Mouse (Mus musculus): ENCODE measurements around the gene Fcgr4. TPM values are rescaled to one million over a fixed set of nuclear protein-coding genes. Genes with fewer than 3 reads are reported as not detected.
"Not testable (repeated sequence)": the region's sequence is repeated elsewhere in the genome, so short reads cannot be mapped to it uniquely, and the experiment has no call there.

Fcgr4 gene
- not detected for total RNA-seq (2021)
- long read RNA-seq, experiment 1: 0 reads
- long read RNA-seq, experiment 2: 0 reads

DNA sequence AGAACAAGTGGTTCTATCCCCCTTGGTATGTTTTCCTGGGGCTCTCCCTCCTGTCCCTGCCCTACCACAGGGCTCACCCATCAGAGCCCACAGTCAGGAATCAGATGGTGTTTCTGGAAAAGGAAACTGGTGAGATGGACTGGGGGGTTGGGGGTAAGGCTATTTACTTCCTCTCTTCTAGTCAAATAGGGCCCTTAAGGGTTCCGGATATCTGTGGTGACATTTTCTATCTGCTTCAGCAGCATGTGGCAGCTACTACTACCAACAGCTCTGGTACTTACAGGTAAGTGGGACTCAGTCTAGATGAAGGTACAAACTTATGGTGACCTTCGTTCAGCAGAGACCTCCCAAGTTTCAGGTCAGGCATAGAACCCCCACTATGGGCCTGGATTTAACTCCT, at the start of gene Fcgr4:
Gene Fcgr4, plus strand, starts transcription at position 184 of the 400 bp plus-strand sequence.
- DNase-seq: no peak

DNA sequence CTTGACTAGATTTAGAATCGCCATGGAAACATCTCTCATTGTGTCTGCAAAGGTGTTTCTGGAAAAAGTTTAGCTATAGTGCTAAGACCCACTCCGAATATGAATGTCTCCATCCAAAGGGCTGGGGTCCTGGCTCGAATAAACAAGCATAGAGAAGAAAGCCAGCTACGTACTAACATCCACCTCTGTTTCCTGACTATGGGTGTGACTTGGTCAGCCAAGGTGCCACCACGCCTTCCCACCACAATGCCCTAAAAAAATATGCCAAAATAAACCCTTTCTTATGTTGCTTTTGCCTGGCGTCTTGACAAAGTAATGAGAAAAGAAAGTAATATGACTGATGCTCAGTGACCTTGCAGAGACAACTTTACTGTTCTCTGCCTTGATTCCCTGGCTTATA, 46.2 kb upstream of the Fcgr4 start:
- no peak for DNase-seq

DNA sequence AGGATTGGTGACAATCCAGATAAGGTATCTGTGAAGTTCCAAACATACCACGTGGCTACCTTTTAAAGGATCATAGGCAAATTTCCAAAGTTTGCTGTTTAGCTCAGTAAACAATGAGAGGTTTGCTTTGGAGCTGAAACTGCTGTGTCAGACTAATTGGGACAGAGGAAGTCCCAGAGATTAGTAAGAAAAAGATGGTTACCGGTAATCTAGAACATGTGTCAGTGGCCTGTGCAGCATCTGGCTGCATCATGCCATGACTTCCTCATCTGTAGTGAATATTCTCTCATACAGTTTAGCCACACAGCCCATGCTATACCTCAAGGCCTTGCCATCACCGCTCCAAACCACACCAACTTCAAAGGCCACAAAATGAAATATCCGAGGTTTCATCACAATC, 45.8 kb upstream of the Fcgr4 start:
- DNase-seq: no peak

- no peak for DNase-seq
These were observed 44.5 kb upstream of the Fcgr4 start for GRCm38 (mm10) chr1:170974171-170974570.

- no peak for DNase-seq
These were observed 44.0 kb upstream of the Fcgr4 start for GRCm38 (mm10) chr1:170974736-170975135.

DNA sequence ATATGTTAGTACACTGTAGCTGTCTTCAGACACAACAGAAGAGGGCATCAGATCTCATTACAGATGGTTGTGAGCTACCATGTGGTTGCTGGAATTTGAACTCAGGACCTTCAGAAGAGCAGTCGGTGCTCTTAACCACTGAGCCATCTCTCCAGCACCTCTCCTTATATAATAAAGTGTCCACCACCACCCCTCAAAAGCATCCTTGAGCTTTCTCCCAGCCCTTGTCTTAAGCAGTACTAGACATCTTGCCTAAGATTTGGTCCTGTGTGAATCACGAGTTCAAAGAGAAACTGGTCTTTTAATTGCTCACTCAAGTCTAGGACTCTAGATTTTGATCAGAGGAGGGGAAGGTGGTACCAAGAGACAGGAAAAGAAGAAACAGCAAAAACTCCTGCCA, 43.4 kb upstream of the Fcgr4 start:
- not testable (repeated sequence) for DNase-seq

- no peak for DNase-seq
These were observed 43.0 kb upstream of the Fcgr4 start for GRCm38 (mm10) chr1:170975751-170976161.

GRCm38 (mm10) chr1:170976447-170976846, 42.3 kb upstream of the Fcgr4 start, which contains the start of gene Fcgr2b:
Fcgr2b (minus strand) TSS chr1:170976547.
- no peak for DNase-seq

DNA sequence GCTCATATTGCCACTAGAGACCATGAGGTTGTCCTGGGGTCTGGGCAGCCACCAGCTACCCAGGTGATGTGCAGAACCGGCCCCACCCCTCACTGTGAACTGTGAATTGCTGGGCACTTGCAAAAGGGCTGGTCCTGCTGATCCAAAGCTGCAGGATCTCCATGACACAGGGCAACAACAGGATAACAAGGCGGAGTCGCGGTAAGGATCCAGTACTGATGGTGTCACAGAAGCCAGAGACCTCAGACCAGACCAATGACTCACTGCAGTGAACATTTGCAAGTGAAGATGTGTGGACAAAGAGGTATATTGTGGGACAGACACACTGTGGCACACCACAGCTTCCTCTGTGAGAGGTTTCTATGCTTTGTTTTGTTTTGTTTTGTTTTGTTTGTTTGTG, 40.1 kb upstream of the Fcgr4 start:
- DNase-seq: no peak

GRCm38 (mm10) chr1:170981679-170982078, 37.0 kb upstream of the Fcgr4 start:
- DNase-seq: not testable (repeated sequence)

DNA sequence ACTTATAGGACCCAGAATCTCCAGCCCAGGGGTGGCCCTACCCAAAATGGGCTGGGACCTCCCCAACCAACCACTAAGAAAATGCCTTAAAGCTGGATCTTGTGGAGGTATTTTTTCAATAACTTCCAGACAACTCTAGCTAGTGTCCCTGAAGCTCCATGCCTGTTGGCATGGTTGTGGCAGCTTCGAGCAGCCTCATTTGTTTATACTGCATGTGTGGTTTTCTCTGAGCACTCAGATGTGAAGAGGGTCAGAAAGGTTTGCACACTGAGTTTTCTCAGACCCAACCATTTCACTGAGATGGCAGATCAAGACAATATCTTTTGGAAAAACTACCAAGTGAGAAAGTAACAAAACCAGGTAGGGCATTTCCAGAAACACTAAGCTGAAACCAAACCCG, 36.4 kb upstream of the Fcgr4 start:
- no peak for DNase-seq

- no peak for DNase-seq
These were observed 35.7 kb upstream of the Fcgr4 start for GRCm38 (mm10) chr1:170983066-170983465.

DNA sequence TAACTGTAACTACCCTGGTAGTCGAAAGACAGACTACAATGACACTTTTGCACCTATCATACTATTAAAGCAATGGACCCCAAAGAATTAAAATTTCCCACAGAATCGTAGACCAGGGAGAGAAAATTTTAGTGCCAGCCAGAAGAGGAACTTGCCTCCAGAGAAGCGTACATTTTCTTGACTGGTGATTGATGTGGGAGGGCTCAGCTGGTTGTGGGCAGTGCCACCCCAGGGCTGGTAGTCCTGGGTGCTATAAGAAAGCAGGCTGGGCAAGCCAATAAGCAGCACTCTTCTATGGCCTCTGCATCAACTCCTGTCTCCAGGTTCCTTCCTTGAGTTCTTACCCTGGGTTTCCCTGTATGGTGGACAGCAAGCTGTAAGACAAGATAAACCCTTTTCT, 33.6 kb upstream of the Fcgr4 start:
- DNase-seq: no peak

GRCm38 (mm10) chr1:170985861-170986260, 32.9 kb upstream of the Fcgr4 start:
- no peak for DNase-seq

GRCm38 (mm10) chr1:170989656-170990055, 29.1 kb upstream of the Fcgr4 start:
- no peak for DNase-seq

DNA sequence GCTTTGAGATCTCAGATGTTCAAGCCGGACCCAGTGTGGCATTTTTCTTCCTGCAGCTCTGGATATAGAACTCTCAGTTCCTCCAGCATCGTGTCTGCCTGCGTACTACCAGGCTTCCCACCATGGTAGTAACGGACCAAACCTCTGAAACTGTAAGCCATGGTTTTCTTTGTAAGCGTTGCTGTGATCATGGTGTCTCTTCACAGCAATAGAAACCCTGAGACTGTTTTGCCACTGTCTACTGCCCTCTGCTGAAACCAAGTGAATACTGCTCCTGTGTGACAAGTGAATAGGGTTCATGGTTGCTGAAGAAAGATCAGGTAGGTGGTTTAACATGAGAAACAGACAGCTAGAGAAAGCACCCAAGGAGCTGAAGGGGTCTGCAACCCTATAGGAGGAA, 26.2 kb upstream of the Fcgr4 start:
- no peak for DNase-seq

DNA sequence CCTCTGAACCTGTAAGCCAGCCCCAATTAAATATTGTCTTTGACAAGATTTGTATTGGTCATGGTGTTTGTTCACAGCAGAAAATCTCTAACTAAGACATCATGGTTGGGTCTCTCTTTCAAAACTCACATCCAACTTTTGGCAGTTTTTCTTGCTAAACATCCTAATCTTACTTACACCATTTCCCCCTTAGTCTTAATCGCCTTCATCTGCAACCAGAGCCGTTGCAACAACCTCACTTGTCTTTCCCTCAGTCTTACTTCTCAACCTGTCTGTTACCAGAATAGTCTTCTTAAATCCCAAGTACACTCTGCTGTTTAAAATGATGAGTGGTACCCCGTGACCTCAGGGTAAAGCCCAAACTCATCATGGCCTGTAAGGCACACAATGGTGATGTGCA, 22.7 kb upstream of the Fcgr4 start:
- no peak for DNase-seq

- no peak for DNase-seq
These were observed 22.0 kb upstream of the Fcgr4 start for GRCm38 (mm10) chr1:170996753-170997152.

- DNase-seq: peak; percentile 46
These were observed 20.7 kb upstream of the Fcgr4 start for GRCm38 (mm10) chr1:170997756-170998655.

DNA sequence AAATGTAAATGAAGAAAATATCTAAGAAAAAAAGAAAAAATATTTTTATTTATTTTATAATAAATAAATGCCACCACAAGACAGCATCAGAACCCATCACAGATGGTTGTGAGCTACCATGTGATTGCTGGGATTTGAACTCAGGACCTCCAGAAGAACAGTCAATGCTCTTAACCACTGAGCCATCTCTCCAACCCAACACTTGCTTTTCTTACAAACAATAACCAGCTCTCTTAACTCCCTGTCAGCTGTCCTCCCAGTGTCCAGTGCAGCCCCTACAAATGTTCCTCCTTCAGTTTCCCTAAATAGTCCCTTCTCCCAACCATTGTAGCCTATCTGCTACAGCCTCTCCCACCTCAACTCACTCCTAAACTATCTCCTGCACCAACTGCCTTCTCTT, 18.9 kb upstream of the Fcgr4 start:
- DNase-seq: no peak

DNA sequence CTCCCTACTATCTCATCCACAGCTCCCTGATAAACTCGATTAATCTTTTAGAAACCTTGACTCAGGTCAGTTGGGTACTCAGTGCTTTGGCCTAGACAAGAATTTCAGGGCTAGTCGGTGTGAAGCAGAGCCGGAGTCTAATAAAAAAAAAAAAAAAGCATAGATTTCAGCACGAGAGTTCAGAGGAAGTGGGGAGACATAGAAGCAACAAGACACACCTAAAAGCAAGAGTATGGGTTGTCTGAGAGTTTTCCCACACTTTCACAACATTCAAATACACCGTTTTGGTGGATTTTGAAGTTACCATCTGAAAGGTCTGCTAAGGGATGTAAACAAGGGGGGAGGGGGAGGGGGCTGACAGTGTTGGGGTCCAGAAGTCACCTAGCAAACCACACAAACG, 13.6 kb upstream of the Fcgr4 start:
- DNase-seq: no peak

DNA sequence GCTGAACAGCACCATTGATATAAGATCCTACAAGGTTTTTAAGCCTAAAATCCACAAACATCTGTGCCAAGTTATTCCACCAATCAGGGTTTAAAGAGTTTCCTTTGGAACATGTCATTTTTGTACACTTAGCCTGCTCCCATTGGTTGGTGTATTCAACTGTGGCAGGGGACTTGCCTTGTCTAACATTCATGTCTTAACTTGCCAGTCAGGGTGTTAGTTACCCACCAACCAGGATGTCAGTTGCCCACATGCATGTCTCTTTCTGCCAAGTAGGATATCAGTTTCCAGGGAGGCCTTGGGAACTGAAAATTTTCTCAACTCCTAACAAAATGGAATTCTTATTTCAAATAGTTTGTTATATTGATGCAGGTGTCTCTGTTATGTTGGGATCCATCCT, 13.1 kb upstream of the Fcgr4 start:
- DNase-seq: no peak

DNA sequence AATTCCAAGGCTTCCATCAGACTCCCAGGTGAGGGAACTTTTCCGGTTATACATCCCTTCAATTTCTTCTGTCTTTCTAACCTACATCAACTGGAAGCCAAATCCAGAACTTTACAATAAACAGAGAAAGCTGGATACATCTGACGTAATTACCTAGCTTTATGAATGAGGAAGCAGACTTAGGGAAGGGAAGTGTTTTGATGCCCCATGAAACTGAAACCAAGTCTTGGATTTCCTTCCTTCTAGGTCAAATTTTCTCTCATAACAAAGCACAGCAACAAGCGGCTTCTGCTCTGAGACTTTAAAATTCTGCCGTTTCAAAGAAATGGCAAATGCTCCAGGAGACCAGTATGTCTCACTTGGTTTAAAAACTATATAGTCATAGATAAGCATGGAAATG, 12.4 kb upstream of the Fcgr4 start:
- no peak for DNase-seq

DNA sequence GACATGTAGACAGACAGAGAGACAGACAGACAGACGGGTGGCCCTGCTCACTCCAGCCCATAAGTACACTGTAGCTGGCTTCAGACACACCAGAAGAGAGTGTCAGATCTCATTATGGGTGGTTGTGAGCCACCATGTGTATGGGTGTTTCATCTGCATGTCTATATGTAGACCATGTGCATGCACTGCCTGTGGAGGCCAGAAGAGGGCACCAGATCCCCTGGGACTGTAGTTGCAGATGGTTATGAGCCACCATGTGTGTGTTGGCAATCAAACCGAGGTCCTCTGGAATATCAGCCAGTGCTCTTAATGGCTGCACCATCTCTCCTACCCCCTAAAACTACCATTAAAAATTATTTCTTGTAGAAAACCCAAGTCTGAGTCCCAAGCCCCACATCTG, 11.8 kb upstream of the Fcgr4 start:
- DNase-seq: no peak

All from gastrocnemius, postnatal 25 days (tissue).